Mouse (Mus musculus) cerebellum, adult 18-20 months (tissue): ENCODE measurements around the gene Cit.

Source experiments
- DNase-seq, 2 experiments: peaks; one replicate each; pipeline ENCODE4 v3.0.0; 2021

Cit gene

GRCm38 (mm10) chr5:115976446-115976845 lies 131.4 kb downstream of the Cit start:
- no peak for DNase-seq

- no peak for DNase-seq
Observed at GRCm38 (mm10) chr5:115977266-115977665, 132.2 kb downstream of the Cit start.

- no peak for DNase-seq
Observed at GRCm38 (mm10) chr5:115977757-115978156, 132.7 kb downstream of the Cit start.

GRCm38 (mm10) chr5:115978255-115978654 lies 133.2 kb downstream of the Cit start:
- no peak for DNase-seq

- DNase-seq, result peak; percentile 35 to 58
Observed at GRCm38 (mm10) chr5:115979134-115979696, 134.1 kb downstream of the Cit start.

- no peak for DNase-seq
Observed at GRCm38 (mm10) chr5:115980537-115980936, 135.5 kb downstream of the Cit start.

GRCm38 (mm10) chr5:115982671-115983373 lies 137.7 kb downstream of the Cit start:
- peak in 1 of 2 experiments; percentile 35 for DNase-seq

GRCm38 (mm10) chr5:115984392-115984791 lies 139.3 kb downstream of the Cit start:
- DNase-seq, result no peak

- DNase-seq, result peak; percentile 28 to 30
Observed at GRCm38 (mm10) chr5:115985101-115985500, 140.0 kb downstream of the Cit start.

GRCm38 (mm10) chr5:115987284-115987683 lies 142.2 kb downstream of the Cit start:
- DNase-seq, result no peak

GRCm38 (mm10) chr5:115991717-115992116 lies 146.6 kb downstream of the Cit start:
- DNase-seq, result no peak

- peak; percentile 19 to 26 for DNase-seq
Observed at GRCm38 (mm10) chr5:115994101-115994500, 149.0 kb downstream of the Cit start.

GRCm38 (mm10) chr5:115997376-115997775 lies 152.3 kb downstream of the Cit start:
- DNase-seq, result no peak

GRCm38 (mm10) chr5:116003154-116003553 lies 158.1 kb downstream of the Cit start:
- no peak for DNase-seq

GRCm38 (mm10) chr5:116003825-116004224 lies 158.7 kb downstream of the Cit start:
- no peak for DNase-seq

- DNase-seq, result no peak
Observed at GRCm38 (mm10) chr5:116004271-116004670, 159.2 kb downstream of the Cit start.

- peak; percentile 29 to 51 for DNase-seq
Observed at GRCm38 (mm10) chr5:116006324-116007099, 161.4 kb downstream of the Cit start.

- no peak for DNase-seq
Observed at GRCm38 (mm10) chr5:116007723-116008122, 162.6 kb downstream of the Cit start.

GRCm38 (mm10) chr5:116009091-116009851 lies 164.2 kb downstream of the Cit start:
- DNase-seq, result no peak

GRCm38 (mm10) chr5:116009884-116010627 lies 165.0 kb downstream of the Cit start:
- DNase-seq, result no peak

GRCm38 (mm10) chr5:116011700-116012099 lies 166.6 kb downstream of the Cit start:
- DNase-seq, result no peak

GRCm38 (mm10) chr5:116012503-116012902 lies 167.4 kb downstream of the Cit start:
- DNase-seq, result no peak
